Mouse (Mus musculus) lung, adult 2 months (tissue): ENCODE measurements at regions not wholly inside any gene's neighbourhood (a gene's known extent, or its start where the extent isn't known, plus 50 kb on each side); places are given as distances from the start of the nearest gene placed in this dataset.

ENCODE experiments used
- DNase-seq: peaks from one replicate; pipeline ENCODE4 v3.0.0; 2022
- H3K4me1 ChIP-seq: fragments of 200-500 bp; 2 replicates; pipeline ENCODE4 v1.6.1; 2011; ENCODE audit warnings: low read length; ENCODE audit not compliant: control insufficient read depth, insufficient read depth
- H3K4me3 ChIP-seq: fragments of 200-500 bp; replicated peaks from 2 replicates; pipeline ENCODE3; 2011; ENCODE audit warnings: low read depth, mild to moderate bottlenecking, control low read depth, low read length; ENCODE audit errors: extremely low read depth
- CTCF ChIP-seq: fragments of 200-500 bp; IDR thresholded peaks from 2 replicates; pipeline ENCODE4 v1.5.1; 2011; ENCODE audit warnings: mild to moderate bottlenecking, low read length, control low read depth; ENCODE audit not compliant: insufficient read depth
- POLR2A ChIP-seq: fragments of 200-500 bp; IDR thresholded peaks from 2 replicates; pipeline ENCODE4 v1.6.1; 2011; ENCODE audit warnings: low read depth, mild to moderate bottlenecking, control low read depth, low read length, borderline replicate concordance; ENCODE audit errors: extremely low read depth
- WGBS: fragments of 180-500 bp; shearing (Covaris S2); methylation state at CpG from one replicate; pipeline ENCODE4 v1.1.7; 2018; 5-methylcytosine and 5-hydroxymethylcytosine counted together

- WGBS: 37% methylated on average over 3 of the region's 3 CpGs
- TF ChIP-seq POLR2A (no peak), CTCF (no peak)
- Histone ChIP-seq H3K4me1 (peaks cover 12% of the 10 kb centered on the region), H3K4me3 (no peak overlapping the region)
- DNase-seq: peak; percentile 47
Measured at GRCm38 (mm10) chr4:95317821-95318290, 239.5 kb upstream of the Fggy start.

DNA sequence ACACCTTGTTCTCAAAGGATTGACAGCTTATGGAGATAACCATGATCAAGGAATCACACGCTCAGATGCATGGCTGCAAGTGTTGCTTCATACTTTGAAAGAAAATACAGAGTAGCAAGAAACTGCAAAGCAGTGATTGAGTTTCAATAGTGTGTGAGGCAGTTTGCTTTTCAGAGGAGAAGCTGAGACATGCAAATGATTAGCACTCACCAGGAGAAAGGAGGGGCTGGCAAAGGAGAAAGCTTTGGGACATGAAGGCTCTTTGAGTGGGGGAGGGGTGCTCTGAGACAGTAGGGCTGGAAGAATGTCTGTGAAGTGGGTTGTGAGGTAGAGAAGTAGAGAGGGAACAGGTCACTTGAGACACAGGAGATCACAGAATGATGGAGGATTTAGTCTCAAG lies 238.7 kb upstream of the Fggy start:
- Histone ChIP-seq H3K4me1 (peaks cover 12% of the 10 kb centered on the region), H3K4me3 (no peak overlapping the region)
- TF ChIP-seq POLR2A: no peak
- no peak for TF ChIP-seq CTCF
- WGBS: 74% methylated on average over 1 of the region's 1 CpGs
- no peak for DNase-seq

DNA sequence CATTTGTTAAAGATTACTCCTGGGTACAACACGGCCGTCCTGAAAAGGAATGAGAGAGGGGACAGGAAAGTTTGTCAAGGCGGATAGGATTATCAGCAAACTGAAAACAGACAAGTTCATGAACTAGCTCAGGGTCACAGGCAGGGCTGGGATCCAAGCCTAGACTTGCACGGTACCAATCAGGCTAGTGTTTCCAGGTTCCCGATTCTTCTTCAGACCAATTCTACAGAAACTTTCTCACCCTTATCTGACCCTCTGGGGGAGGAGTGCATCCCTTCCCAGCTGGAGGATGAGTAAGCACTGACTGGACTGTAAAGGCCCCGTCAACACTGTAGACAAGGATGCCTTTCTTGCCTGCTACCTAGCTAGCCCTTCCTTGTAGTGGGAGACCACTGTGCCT lies 238.3 kb upstream of the Fggy start:
- DNase-seq: no peak
- H3K4me1 ChIP-seq: peaks cover 12% of the 10 kb centered on the region
- WGBS: 50% methylated on average over 6 of the region's 6 CpGs
- no peak overlapping the region for H3K4me3 ChIP-seq
- TF ChIP-seq CTCF (no peak), POLR2A (no peak)

GRCm38 (mm10) chr4:95325861-95326260 lies 231.4 kb upstream of the Fggy start:
- 76% methylated on average over 1 of the region's 1 CpGs for WGBS
- TF ChIP-seq POLR2A: no peak
- no peak for TF ChIP-seq CTCF
- no peak overlapping the region for H3K4me3 ChIP-seq
- no peak for DNase-seq
- no peaks in the 10 kb centered on the region for H3K4me1 ChIP-seq

GRCm38 (mm10) chr4:95339822-95340221 lies 217.5 kb upstream of the Fggy start:
- Histone ChIP-seq H3K4me1 (no peaks in the 10 kb centered on the region), H3K4me3 (no peak overlapping the region)
- DNase-seq: no peak
- WGBS: 73% methylated on average over 2 of the region's 2 CpGs
- TF ChIP-seq POLR2A (no peak), CTCF (no peak)

DNA sequence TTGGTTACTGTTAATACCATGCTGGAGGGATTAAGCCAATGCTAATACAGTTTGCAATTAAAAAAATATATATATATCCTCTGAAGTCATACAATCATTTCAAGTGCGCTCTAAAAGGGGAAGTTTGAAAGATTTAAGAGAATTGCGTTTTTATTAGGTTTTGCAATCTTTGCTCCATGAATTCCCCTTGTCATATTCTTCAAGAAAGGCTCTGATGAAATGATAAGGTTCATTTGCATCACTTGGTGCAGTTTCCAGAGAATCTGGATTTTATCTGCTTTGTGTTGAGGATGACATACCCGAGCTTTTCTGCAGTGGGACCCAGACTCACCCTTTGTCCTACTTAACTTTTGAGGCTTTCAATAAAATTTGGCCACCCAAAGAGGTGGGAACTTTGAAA lies 216.4 kb upstream of the Fggy start:
- 61% methylated on average over 3 of the region's 3 CpGs for WGBS
- TF ChIP-seq CTCF (no peak), POLR2A (no peak)
- H3K4me3 ChIP-seq: no peak overlapping the region
- H3K4me1 ChIP-seq: no peaks in the 10 kb centered on the region
- DNase-seq: no peak

DNA sequence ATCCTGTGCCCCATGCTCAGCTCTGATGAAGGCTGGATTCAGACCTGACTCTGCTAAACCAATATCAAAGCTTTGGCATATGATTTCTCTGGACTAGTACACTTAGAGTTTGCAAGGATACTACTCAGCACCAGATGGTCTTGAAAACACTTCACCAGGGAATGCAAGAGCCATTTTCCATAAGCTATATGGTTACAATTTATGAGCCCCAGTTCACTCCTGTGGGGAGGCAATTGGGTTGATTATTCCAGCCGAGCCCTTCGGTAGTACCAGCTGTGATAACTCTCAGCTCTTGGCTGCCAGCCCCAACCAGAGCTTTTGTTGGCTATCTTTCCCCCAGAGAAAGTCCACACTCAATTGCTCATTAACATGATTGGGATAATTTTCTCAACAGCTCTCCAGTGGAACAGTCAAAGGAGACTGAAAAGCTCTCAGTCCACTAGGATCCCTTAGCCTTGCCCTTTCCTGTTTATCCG lies 210.5 kb upstream of the Fggy start:
- 28% methylated on average over 3 of the region's 3 CpGs for WGBS
- DNase-seq: peak; percentile 31
- Histone ChIP-seq H3K4me3 (no peak overlapping the region), H3K4me1 (peaks cover 5% of the 10 kb centered on the region)
- TF ChIP-seq CTCF (no peak), POLR2A (no peak)

- Histone ChIP-seq H3K4me3 (no peak overlapping the region), H3K4me1 (peaks cover 5% of the 10 kb centered on the region)
- WGBS: 97% methylated on average over 2 of the region's 2 CpGs
- no peak for TF ChIP-seq POLR2A
- TF ChIP-seq CTCF: no peak
- no peak for DNase-seq
Measured at GRCm38 (mm10) chr4:95347436-95347835, 209.9 kb upstream of the Fggy start.

- no peak for DNase-seq
- 74% methylated on average over 4 of the region's 4 CpGs for WGBS
- no peak overlapping the region for H3K4me3 ChIP-seq
- TF ChIP-seq POLR2A (no peak), CTCF (no peak)
- peaks cover 7% of the 10 kb centered on the region for H3K4me1 ChIP-seq
Measured at GRCm38 (mm10) chr4:95348405-95349123, 208.7 kb upstream of the Fggy start.

GRCm38 (mm10) chr4:95353894-95354319 lies 203.4 kb upstream of the Fggy start:
- TF ChIP-seq CTCF: no peak
- peak; percentile 43; the same call in 1 of the 2 replicates for TF ChIP-seq POLR2A
- 25% methylated on average over 7 of the region's 7 CpGs for WGBS
- peak; percentile 42 for DNase-seq
- H3K4me1 ChIP-seq: peaks cover 9% of the 10 kb centered on the region
- no peak overlapping the region for H3K4me3 ChIP-seq
